Mouse (Mus musculus): ENCODE results near the gene Fam149a. TPM values are rescaled to one million over a fixed set of nuclear protein-coding genes. Genes with fewer than 3 reads are reported as not detected.

Fam149a gene
- total RNA-seq (2021), result 1 to 10 TPM; 9.1 to 9.3 TPM
- long read RNA-seq, experiment 1, full-length matches to known transcripts, result 21 of 24 reads
- long read RNA-seq, experiment 1, partial matches to known transcripts, result 1 of 24 reads
- long read RNA-seq, experiment 1, other reads (novel, unspliced or antisense), result 2 of 24 reads
- long read RNA-seq, experiment 2, full-length matches to known transcripts, result 12 of 16 reads
- long read RNA-seq, experiment 2, partial matches to known transcripts, result 0 of 16 reads
- long read RNA-seq, experiment 2, other reads (novel, unspliced or antisense), result 4 of 16 reads

DNA sequence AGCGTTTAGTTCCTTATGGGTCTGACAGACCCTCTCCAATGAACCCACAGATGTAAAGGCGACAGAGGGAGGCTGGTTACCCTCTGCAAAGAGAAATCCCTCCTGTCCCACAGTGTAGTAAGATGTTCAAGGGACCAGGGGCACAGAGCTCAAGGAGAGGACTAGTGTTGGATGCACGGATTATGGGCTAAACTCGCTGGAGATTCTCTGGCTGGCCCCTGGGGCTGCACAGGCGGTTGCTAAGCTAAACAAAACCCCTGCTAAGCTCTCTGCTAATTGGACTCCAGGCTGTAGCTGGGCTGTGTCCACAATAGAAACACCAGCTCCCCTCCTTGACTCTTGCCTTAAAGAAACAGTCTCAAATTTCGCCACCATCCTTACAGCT is at the start of gene Fam149a:
TSS of gene Fam149a (minus strand) at position 329 of the 385 bp plus-strand sequence.
- no peak for DNase-seq (ENCODE audit: low spot score in 2 of 2)

DNA sequence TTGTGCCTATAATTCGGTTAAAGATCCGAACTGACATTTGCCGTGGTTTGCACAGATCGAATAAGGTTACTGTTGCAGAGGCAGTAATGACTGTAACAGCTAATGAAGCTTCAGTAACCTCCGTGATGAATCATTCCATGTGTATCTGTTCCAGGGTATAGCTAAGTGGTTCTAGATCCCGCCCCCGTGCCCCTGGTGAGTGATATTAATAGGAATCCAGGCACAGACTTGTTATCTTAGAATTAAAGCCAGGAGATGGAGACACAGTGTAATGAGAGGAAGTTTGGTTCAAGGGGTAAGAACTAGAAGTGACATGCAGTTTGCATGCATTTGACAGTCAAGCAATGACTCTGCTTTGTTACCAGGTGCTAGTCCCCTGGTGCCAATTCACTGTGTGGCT is 38.1 kb upstream of the Fam149a start:
- no peak for DNase-seq (ENCODE audit: low spot score in 2 of 2)

- no peak for DNase-seq (ENCODE audit: low spot score in 2 of 2)
Measured at GRCm38 (mm10) chr8:45414965-45415364, 32.9 kb upstream of the Fam149a start.

DNA sequence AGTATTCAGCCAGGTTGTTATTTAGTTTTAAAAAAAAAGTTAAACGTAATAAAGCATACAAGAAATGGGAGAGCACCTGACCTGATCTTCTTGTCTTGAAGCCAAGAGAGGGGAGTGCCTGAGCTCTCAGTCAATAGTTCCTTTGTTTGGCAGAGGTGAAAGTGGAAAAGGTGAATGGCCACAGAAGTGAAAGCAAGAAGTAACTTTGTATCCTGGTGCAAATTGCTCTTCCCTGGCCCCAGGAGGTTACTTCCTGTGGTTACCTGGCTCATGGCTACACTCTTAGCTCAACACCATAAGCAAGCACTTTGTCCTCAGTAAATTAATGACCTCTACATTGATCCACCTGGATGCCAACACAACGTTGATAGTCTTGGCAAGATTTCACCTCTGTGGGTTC is 28.8 kb upstream of the Fam149a start, which contains the start of gene Tlr3:
TSS of gene Tlr3 (minus strand) at position 199 of the 400 bp plus-strand sequence.
- no peak for DNase-seq (ENCODE audit: low spot score in 2 of 2)

DNA sequence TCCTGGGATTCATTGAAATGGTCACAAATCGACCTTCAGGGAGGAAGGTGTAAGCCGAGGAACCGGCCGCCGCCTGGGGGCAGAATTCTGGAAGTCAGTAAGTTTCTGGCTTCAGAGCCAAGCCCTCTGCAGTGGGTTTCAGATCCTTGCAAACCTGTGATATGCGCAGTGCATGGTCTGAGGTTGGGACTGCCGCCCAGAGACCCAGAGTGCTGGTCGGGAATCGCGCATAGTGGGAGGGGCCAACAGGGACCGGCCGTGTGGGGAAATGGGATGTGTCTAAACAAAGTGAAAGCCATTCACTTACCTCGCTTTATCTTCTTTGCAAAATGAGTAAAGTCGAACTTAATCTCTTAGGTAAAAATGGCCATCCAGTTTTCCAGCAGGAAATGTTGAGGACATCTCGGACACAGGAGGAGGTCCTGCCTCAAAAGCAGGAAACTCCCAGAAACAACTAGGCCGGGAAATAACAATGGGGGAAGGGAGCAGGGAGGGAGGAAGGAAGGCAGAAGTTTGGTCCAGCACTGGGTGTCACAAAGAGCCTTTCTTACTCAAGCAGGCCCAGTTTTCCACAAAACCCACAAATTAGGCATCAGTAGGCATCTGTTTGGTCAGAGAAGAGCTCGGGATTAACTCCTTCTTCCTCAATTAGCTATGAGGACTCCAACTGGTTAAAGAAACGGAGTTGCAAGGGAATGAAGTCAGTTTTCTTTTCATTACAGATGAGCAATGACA is 28.2 kb upstream of the Fam149a start:
- DNase-seq (ENCODE audit: low spot score in 2 of 2), result peak; percentile 47 to 68

GRCm38 (mm10) chr8:45409702-45410101 is 27.6 kb upstream of the Fam149a start:
- no peak for DNase-seq (ENCODE audit: low spot score in 2 of 2)

GRCm38 (mm10) chr8:45383250-45383649 is 1.2 kb upstream of the Fam149a start:
- no peak for DNase-seq (ENCODE audit: low spot score in 2 of 2)

DNA sequence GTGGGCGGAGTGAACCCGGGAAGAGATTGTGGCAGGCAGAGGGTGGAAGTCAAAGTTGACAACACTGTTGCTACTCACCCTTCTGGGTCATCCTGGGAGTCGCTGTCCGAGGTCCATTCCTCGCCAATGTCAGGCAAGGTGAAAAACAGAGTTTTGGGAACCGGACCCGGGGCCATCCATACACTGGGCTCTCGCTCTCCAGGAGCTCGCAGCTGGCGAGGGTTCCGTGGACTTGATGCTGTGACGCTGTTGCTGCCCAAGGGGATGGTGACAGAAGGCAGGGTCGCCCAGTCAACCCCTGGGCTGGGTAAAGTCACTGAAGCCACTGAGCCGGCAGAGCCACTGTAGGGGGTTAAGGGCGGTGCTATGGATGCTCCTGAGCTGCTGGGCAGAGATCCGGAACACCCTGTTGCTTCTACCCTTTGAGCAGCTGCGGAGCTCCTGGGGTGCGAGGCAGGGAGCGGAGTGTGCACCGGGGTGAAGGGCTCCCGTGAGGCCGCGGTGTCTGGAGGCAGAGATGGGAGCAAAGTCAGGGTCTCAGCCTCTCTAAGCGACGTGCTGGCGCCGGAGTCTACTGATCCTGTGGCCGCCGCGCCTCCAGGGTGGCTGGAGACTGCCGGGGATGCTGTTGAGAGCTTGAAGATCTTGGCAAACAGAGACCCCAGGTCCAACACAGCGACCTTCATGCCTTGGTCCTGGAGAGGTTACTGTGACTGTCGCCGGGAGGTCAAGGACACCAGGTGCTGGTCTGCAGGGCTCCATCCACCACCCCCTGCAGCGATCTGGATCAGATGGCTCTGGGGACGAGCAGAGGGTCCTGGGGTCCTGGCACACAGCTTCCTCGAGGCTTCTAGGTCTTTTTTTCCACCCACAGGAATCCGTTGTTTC is 772 bp downstream of the Fam149a start:
- no peak for DNase-seq (ENCODE audit: low spot score in 2 of 2)

- no peak for DNase-seq (ENCODE audit: low spot score in 2 of 2)
Measured at GRCm38 (mm10) chr8:45380598-45380997, 1.5 kb downstream of the Fam149a start.

DNA sequence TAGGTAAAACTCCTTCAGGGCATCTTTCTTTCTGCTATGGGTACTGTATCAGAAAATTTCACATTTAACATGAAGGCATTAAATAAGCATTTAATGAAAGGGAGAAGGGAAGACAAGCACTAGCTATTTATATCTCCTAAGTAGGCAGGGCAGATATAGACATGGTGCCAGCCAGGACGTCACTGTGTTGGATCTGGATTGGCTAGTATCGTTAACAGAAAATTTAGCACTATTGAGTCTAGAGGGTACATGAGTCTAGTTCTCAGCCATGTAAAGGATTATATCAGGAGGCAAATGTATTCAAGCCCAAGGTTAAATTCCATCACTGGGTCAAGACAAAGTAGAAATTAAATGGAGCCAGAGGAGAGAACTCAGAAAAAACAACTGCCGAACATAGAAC is 8.0 kb downstream of the Fam149a start:
- no peak for DNase-seq (ENCODE audit: low spot score in 2 of 2)

DNA sequence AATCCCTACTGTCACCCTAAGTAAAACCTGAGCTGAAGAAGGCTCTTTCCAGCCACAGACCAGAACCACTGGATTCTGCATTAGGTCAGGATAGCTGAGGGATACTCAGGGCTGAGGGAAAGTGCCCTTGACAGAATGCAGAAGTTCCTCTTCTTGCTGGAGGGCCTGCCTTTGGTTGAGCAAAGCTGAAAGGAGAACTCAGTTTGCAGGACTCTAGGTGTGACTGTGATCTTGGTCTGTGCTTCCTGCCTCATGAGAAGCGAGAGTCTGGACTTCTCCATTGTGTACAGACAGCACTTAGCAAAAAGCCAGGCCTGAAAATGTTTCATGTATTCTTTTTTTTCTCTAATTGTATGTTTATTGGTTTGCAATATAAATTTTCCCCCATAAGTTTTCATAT is 14.9 kb downstream of the Fam149a start:
- DNase-seq (ENCODE audit: low spot score in 2 of 2), result no peak

DNA sequence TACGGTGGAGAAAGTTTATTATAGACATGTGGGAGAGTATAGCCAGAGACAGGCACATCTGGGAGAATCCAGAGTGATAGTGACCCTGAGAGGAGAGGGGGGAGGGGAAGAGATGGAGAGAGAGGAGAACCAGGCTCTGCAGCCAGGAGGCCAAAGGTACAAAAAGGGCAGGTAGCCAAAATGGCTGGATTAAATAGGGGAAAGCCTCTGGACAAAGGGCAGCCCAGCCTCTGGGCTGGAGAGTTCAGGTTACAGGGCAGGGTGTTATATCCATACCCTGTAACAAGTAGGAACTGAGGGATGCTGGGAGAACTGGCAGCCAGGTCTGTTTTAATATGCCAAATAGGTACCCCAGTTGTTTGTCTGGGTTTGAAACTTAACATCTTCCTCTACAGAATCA is 18.9 kb downstream of the Fam149a start:
- DNase-seq (ENCODE audit: low spot score in 2 of 2), result no peak

DNA sequence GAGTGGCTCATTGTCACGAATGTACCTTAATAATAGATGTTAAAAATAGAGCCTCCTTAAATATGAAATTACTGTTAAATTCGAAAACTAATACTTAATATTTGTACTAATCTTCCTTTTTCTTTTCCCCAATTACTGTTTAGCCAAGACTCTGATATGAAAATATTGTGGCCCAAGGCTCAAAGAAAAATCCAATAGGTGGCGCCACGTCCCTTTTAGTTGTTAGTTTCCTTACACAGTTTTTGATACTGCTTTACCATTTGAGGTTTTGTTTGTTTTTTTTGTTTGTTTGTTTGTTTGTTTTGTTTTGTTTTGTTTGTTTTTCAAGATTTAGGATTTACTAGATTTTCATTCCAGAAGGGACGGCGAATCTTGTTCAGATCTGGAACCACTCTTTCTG is 19.8 kb downstream of the Fam149a start:
- DNase-seq (ENCODE audit: low spot score in 2 of 2), result no peak

GRCm38 (mm10) chr8:45359091-45359605 is 22.9 kb downstream of the Fam149a start:
- no peak for DNase-seq (ENCODE audit: low spot score in 2 of 2)

GRCm38 (mm10) chr8:45358132-45358918 is 23.8 kb downstream of the Fam149a start:
- DNase-seq (ENCODE audit: low spot score in 2 of 2), result peak; percentile 34 to 59

DNA sequence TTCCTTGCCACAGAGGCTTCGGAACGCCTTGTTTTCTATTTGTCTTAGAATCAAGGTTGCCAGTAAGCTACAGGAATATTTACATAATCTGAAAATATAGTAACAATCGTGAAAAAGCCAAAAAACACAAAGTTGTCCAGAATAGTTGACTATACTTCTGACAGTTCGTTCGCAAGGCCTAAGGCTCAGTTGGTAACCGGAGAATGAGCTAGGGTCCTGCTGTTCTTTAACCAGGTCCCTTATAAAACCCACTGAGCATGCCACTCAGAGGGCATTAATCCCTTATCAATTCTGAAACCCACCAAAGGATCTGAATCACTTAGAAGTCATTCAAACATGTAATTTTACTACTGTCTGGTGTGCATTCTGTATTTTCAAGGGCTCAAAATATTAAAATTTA is 26.3 kb downstream of the Fam149a start:
- DNase-seq (ENCODE audit: low spot score in 2 of 2), result no peak

DNA sequence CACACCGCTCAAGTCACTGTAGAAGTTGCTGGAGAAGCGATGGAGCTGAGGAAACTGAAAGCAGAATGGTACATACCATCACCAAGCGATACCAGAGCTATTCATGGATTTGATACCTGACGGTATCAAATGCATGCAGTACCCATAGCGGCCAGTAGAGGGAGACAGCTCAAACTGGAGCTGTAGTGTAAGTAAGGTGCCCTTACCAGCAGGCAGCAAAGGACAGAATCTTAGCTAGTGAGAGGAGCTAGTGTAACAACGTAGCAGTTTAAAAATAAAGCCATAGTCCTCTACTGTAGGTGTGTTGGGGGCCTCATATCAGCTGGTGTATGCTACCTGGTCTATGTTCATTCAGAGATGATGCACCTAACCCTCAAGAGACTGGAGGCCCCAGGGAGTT is 37.1 kb downstream of the Fam149a start:
- DNase-seq (ENCODE audit: low spot score in 2 of 2), result peak in 1 of 2 experiments; percentile 47

- DNase-seq (ENCODE audit: low spot score in 2 of 2), result no peak
Measured at GRCm38 (mm10) chr8:45344298-45344697, 37.8 kb downstream of the Fam149a start.

DNA sequence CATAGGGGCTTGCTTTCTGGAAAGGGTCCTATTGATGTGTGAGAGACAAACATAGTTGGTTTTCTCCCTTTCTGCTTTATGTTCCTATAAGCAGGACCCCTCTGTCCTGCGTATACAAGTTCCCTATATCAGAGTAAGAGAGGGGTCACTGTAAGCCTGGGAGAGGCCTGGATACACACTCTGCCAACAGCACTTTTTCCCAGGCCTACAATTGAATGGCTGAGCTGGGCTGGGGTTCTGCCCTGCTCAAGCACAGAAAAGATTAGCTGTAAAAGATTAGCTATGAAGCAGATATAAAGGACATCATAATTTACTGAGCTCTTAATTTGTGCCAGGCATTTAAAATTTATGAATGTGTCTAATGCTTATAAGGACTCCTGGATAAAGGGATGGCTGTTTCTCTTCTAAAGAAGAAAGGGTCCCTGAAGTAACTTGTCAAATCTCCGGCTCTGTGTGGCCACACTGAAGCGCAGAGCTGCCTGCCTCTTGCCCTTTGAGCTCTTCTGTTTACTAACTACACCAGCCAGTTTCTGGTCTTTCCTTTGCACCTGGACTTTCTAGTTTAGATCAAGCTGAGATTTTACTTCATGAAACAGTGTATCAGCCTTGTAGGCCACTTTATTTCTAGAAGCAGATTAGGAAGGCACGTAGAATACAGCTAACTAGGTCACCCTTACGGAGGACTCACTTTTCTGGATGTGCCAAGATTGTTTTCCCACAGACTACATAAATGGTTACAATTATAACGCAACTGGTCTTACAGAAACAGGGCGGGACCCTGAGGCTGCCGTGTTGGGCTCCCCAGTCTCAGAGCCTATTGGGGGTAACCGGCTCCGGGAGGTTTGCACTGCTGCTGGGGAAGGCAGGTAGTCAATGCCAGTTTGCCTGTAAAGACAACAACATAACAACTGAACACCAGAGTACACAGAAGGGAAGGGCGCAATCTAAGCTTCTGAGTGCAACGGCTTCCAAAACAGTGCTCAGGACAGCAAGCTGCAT is 40.2 kb downstream of the Fam149a start:
- DNase-seq (ENCODE audit: low spot score in 2 of 2), result no peak

All from gastrocnemius, postnatal 4 days (tissue).